Mouse (Mus musculus): Measurements from ENCODE around the gene Slc7a8. TPM values are rescaled to one million over a fixed set of nuclear protein-coding genes. Genes with fewer than 3 reads are reported as not detected.
"Not testable (repeated sequence)": the region's sequence is repeated elsewhere in the genome, so short reads cannot be mapped to it uniquely, and the experiment has no call there.

Gene Slc7a8
- polyA plus RNA-seq, 1 experiment from 2014 or later = 4.7 TPM

DNA sequence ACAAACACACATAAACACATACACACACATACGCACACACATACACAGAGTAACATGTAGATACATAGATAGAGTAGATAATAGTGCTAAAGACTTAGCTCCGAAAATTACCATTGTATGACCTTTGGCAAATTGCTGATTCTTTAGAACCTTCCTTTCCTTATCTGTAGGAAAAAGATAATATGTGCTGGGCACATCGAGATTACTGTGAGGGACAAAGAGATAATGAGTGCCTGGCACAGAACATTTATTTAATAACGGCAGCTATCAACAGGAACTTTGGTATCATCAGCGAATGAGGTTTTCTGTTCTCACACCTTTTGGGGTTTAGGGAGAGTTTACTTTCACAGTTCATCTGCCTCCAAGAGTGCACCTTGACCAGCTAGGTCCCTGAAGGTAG lies 5.0 kb downstream of the Slc7a8 start:
- WGBS = 93% methylated on average over 5 of the region's 5 CpGs
- no peaks in the 10 kb centered on the region for H3K9me3 ChIP-seq
- peaks cover 11% of the 10 kb centered on the region for H3K4me1 ChIP-seq (replicated peaks)
- H3K27ac ChIP-seq = no peak overlapping the region
- ATAC-seq (ENCODE audit: low FRiP score) = no peak
- H3K9ac ChIP-seq = no peak overlapping the region
- no peaks in the 10 kb centered on the region for H3K36me3 ChIP-seq
- no peak overlapping the region for H3K4me2 ChIP-seq
- H3K27me3 ChIP-seq = peaks cover 11% of the 10 kb centered on the region
- no peak overlapping the region for H3K4me3 ChIP-seq

DNA sequence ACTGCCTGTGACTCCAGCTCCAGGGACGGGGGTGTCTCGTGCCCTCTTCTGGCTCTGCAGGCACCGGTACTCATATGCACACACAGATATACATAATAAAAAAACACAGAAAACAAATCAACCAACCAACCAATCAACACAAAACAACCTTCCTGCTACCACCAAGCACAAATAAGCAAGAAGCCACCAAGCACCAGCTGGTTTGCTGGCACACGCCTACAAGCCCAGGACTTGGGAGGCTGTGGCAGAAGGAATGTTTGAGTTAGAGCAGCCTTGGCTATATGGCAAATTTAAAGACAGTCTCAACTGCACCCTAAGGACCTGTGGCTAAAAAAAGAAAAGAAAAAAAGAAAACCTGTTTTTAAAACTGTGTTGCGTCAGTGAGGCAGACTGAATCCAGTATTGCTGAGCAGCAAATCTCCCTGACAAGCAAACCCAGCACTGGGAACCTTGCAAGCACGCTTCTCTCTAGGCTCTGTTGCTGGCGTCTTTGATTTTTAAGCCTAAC lies 6.2 kb downstream of the Slc7a8 start:
- Histone ChIP-seq H3K4me1 (replicated peaks) (peaks cover 6% of the 10 kb centered on the region), H3K4me3 (no peak overlapping the region), H3K36me3 (no peaks in the 10 kb centered on the region), H3K27me3 (peaks cover 11% of the 10 kb centered on the region), H3K9ac (no peak overlapping the region), H3K4me2 (no peak overlapping the region), H3K27ac (no peak overlapping the region), H3K9me3 (no peaks in the 10 kb centered on the region)
- ATAC-seq (ENCODE audit: low FRiP score) = no peak
- 88% methylated on average over 7 of the region's 7 CpGs for WGBS

DNA sequence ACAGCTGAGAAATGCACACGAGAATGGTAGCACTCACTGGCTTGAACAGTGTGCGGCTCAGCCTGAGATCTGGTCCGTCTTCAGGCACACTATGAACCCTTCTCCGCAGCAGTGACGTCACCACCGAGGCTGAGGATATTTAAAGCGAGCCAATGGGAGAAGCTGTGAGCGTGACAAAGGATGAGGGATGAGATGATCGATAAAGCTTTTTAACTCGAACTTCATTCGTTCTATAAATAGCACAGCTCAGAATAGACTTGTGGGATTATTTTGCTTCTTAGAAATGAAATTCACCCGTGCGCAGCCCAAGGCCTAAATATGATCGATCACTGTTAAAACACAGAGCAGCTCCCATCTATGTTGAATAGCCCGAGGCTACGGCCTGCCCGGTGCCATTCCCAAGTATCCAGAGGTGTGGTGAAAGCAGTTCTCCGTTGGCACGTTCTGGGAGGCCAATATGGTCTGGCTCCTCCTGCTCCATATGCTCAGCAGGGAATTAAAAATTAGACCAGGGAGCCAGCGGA lies 9.4 kb downstream of the Slc7a8 start:
- Histone ChIP-seq H3K4me3 (no peak overlapping the region), H3K4me2 (no peak overlapping the region), H3K9ac (no peak overlapping the region), H3K27me3 (no peaks in the 10 kb centered on the region), H3K36me3 (no peaks in the 10 kb centered on the region), H3K9me3 (no peaks in the 10 kb centered on the region), H3K27ac (0 out of 2 replicates have a peak overlapping the region, but pooled peaks have one; percentile 23), H3K4me1 (replicated peaks) (no peaks in the 10 kb centered on the region; the same call in 1 of the 2 replicates)
- WGBS = 74% methylated on average over 20 of the region's 20 CpGs
- peak; percentile 82; the same call in 1 of the 2 replicates for ATAC-seq (ENCODE audit: low FRiP score)

DNA sequence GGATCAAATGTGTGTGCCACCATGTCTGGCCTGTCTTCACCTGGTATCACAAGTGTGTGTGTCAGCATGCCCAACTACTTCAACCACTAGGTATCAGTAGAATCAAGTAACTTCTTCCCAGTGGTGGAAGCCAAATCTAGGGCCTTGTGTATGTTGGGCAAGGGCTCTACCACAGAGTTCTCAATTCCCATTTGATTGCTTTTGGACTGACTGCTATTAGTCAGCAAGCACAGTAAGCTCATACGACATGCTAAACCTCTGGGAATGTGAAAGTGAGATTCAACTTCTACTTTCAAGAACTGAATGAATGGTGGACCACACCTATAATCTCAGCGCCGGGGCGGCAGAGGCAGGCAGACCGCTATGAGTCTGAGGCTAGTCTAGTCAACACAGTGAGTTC lies 11.4 kb downstream of the Slc7a8 start:
- H3K4me3 ChIP-seq = no peak overlapping the region
- no peak for ATAC-seq (ENCODE audit: low FRiP score)
- H3K9me3 ChIP-seq = no peaks in the 10 kb centered on the region
- no peak overlapping the region for H3K27ac ChIP-seq
- 96% methylated on average over 5 of the region's 5 CpGs for WGBS
- no peak overlapping the region for H3K9ac ChIP-seq
- no peaks in the 10 kb centered on the region for H3K36me3 ChIP-seq
- H3K27me3 ChIP-seq = no peaks in the 10 kb centered on the region
- H3K4me2 ChIP-seq = no peak overlapping the region
- H3K4me1 ChIP-seq (replicated peaks) = no peaks in the 10 kb centered on the region; the same call in 1 of the 2 replicates

DNA sequence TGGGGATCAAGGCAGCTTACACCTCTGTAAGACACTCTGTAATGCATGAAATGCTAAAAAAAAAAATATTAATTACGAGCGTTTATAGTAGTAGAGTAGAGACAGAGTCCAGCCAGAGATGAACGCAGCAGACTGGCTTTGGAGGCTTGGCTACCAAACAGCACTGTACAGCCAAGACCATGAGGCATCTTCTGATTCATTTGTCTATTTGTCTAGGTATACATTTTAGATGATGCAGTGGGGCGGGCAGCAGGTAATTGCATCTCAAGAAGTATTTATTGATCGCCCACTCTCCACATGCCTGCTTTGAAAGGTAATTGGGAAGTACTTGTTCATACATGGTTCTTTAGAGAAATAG lies 12.7 kb downstream of the Slc7a8 start:
- H3K4me3 ChIP-seq = no peak overlapping the region
- no peak overlapping the region for H3K27ac ChIP-seq
- H3K27me3 ChIP-seq = no peaks in the 10 kb centered on the region
- ATAC-seq (ENCODE audit: low FRiP score) = no peak
- H3K4me1 ChIP-seq (replicated peaks) = no peaks in the 10 kb centered on the region; the same call in 1 of the 2 replicates
- H3K36me3 ChIP-seq = no peaks in the 10 kb centered on the region
- no peak overlapping the region for H3K9ac ChIP-seq
- 92% methylated on average over 5 of the region's 5 CpGs for WGBS
- no peaks in the 10 kb centered on the region for H3K9me3 ChIP-seq
- H3K4me2 ChIP-seq = no peak overlapping the region

DNA sequence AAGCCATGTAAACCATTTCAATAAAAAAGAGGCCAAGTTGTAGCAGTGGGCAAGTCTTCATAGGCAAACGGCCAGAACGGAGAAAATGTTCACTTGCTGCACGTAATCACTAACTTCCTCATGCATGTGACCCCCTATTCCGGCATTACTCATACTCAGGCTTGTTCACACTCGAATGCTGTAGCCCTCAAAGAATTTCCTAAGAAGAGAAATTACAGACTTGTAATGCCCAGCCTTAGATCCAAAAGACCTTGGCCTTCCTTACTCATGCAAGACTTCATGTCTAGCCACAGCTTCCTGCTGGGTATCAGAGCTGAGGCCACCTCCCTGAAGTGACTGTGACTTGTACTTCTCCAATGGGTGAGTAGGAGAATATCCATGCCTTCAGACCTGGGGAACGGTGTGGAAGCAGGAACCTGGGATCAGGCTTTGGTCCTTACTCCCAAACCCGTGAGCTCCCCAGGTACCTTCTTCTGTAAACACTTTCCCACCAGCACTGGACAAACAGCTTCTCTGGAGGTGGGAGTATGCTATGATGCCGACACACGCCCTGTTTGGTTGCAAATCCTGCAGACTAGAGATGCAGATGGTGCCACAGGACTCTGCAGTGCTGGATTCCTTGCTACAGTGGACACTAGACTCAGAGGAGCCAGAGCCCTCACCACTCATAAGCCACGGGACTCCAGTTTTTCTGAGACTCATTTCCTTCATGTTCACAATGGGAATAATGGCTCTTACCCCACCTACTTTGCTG lies 13.3 kb downstream of the Slc7a8 start:
- no peaks in the 10 kb centered on the region for H3K27me3 ChIP-seq
- no peak overlapping the region for H3K4me2 ChIP-seq
- WGBS = 91% methylated on average over 10 of the region's 10 CpGs
- no peak overlapping the region for H3K4me3 ChIP-seq
- no peak overlapping the region for H3K27ac ChIP-seq
- H3K36me3 ChIP-seq = no peaks in the 10 kb centered on the region
- H3K9me3 ChIP-seq = no peaks in the 10 kb centered on the region
- ATAC-seq (ENCODE audit: low FRiP score) = no peak
- H3K4me1 ChIP-seq (replicated peaks) = no peaks in the 10 kb centered on the region; the same call in 1 of the 2 replicates
- H3K9ac ChIP-seq = no peak overlapping the region

DNA sequence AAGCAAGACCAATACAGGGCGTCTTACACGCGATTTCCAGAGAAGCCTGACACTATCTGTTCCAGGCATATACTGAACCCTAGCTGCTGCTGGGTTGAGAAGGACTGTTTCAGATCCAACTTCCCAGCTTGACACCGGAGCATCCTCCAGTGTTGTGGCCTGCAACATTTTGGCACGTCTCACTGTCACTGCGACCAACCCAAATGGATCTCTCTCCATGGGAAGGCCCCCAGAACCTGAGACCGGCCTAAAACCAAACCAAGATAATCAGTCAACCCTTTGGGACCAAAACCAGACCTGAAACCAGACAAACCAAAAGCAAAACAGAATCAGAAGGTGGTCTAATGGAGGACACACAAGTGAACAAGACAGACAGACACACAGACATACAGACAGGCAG lies 14.8 kb downstream of the Slc7a8 start:
- not testable (repeated sequence) for H3K36me3 ChIP-seq; H3K4me2 ChIP-seq; H3K9me3 ChIP-seq; ATAC-seq (ENCODE audit: low FRiP score); H3K9ac ChIP-seq; H3K27ac ChIP-seq; H3K27me3 ChIP-seq; H3K4me3 ChIP-seq; H3K4me1 ChIP-seq (replicated peaks)
- WGBS = 91% methylated on average over 7 of the region's 7 CpGs

DNA sequence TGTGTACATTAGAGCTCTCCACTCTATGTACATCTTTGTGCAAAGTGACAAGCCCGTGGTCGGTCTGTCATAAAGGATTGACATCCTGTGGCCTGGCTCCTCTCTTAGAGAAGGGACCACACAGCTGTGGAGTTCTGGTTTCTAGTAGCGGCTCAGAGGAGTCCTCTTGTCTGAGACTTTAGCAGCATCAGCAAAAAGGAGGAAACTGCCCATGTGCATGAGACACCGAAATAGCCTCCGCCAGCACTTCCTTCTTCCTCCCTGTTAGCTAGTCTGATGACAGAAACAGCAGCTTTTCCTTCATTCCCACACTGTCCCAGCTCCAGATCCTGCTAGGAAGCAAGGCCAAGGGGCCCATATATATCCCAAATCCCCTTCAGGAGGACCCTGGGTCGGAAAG lies 25.4 kb downstream of the Slc7a8 start:
- WGBS = 91% methylated on average over 6 of the region's 6 CpGs
- Histone ChIP-seq H3K4me1 (replicated peaks) (peaks cover 9% of the 10 kb centered on the region; the same call in 1 of the 2 replicates), H3K36me3 (no peaks in the 10 kb centered on the region)

DNA sequence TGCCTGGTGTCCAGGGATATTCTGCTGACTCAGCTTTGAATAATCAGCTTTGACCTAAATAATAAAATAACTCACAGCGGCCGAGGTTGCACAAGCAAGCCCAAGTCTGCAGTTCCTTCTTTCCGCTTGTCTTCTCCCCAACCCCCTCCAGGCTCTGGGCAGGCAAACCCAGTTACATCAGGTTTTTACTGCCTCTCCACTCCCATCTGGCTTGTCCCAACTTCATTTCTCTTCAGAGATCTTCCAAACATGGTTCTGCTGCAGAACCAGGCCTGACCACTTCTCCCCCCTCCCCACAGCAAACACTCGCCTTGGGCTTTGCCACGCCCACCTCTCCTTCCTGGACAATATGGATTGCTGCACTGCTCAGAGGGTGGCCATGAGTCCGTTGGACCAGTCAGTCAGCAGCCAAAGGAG lies 27.1 kb downstream of the Slc7a8 start:
- no peak for ATAC-seq (ENCODE audit: low FRiP score)
- Histone ChIP-seq H3K27me3 (0 out of 2 replicates have a peak, but pooled peaks cover 2% of the 10 kb centered on the region), H3K9me3 (no peaks in the 10 kb centered on the region), H3K9ac (no peak overlapping the region), H3K36me3 (no peaks in the 10 kb centered on the region), H3K4me2 (no peak overlapping the region), H3K27ac (peak overlapping the region; percentile 41), H3K4me1 (replicated peaks) (peaks cover 9% of the 10 kb centered on the region; the same call in 1 of the 2 replicates), H3K4me3 (no peak overlapping the region)
- 24% methylated on average over 6 of the region's 6 CpGs for WGBS

More for the DNA sequence above, 25.4 kb downstream of the Slc7a8 start:
- no peak overlapping the region for H3K9ac ChIP-seq
- ATAC-seq (ENCODE audit: low FRiP score) = no peak
- no peak overlapping the region for H3K4me3 ChIP-seq
- no peak overlapping the region for H3K27ac ChIP-seq
- H3K9me3 ChIP-seq = no peaks in the 10 kb centered on the region
- H3K4me2 ChIP-seq = no peak overlapping the region
- H3K27me3 ChIP-seq = no peaks in the 10 kb centered on the region

DNA sequence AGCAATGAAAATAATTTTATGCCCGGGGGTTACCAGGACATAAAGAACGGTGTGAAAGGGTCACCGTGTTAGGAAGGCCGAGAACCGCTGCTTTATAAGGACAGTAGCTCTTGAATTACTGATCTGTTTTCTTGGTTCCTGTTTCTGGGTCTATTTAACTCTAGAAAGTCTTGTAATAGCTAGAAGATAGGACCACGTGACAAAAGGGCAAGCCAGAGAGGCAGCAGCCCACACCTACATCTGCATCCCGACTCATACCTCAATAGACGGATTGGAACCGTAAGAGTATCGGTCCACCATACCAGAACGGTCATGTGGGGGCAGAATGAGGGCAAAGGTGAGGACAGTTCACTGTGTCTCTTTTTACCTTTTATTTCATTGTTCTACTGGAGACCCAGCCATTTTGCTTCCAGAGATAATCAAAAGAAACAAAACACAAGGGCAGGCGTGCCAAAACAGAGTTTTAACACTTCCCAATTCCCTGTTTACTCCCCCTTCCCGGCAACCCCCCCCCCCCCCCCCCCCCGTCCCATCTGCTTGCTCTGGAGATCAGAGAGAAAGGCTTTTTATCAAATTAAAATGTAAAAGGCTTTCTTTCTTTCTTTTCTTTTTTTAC lies 27.7 kb downstream of the Slc7a8 start:
- Histone ChIP-seq H3K9me3 (no peaks in the 10 kb centered on the region), H3K27ac (no peak overlapping the region), H3K4me2 (no peak overlapping the region), H3K4me1 (replicated peaks) (peaks cover 9% of the 10 kb centered on the region; the same call in 1 of the 2 replicates), H3K36me3 (no peaks in the 10 kb centered on the region), H3K27me3 (0 out of 2 replicates have a peak, but pooled peaks cover 2% of the 10 kb centered on the region), H3K4me3 (no peak overlapping the region), H3K9ac (no peak overlapping the region)
- 73% methylated on average over 13 of the region's 14 CpGs for WGBS
- no peak for ATAC-seq (ENCODE audit: low FRiP score)

DNA sequence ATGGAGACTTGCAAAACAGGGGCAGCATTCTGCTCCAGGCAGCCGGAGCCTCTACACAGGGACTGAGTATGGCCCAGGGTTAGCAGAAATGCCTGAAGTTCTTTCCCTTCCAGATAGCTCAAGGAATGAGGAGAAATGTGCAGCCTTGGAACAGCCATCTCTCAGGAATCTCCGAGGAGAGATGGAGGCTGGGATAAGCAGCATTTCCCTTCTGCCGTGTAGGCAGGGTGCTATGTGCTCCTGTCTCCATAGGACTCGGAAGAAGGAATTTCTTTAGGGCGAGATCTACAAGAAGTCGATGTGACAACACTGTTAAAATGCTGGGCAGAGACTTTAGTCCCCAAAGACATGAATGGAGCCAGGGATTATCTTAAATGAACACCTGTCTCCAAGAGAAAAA lies 28.8 kb downstream of the Slc7a8 start:
- no peak for ATAC-seq (ENCODE audit: low FRiP score)
- H3K27ac ChIP-seq = no peak overlapping the region
- no peaks in the 10 kb centered on the region for H3K9me3 ChIP-seq
- no peak overlapping the region for H3K9ac ChIP-seq
- no peak overlapping the region for H3K4me2 ChIP-seq
- no peak overlapping the region for H3K4me3 ChIP-seq
- WGBS = 90% methylated on average over 6 of the region's 6 CpGs
- peaks cover 9% of the 10 kb centered on the region; the same call in 1 of the 2 replicates for H3K4me1 ChIP-seq (replicated peaks)
- 0 out of 2 replicates have a peak, but pooled peaks cover 2% of the 10 kb centered on the region for H3K27me3 ChIP-seq
- no peaks in the 10 kb centered on the region for H3K36me3 ChIP-seq

DNA sequence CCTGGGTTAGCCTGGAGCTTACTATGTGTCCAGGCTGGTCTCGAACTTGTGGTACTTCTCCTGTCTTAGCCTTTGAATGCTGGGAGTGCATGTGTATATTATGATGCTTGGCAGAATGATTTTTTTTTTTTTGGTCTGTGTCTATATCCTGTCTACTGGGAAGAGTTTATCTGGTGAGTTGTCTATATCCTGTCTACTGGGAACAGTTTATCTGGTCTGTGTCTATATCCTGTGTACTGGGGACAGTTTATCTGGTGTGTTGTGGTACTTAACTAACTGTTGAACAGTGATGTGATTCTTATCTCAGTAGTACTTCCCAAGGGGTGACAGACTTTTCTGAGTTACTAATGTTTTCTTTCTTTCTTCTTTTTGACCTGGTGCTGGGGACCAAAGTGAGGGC lies 30.0 kb downstream of the Slc7a8 start:
- Histone ChIP-seq H3K27ac (no peak overlapping the region), H3K9me3 (no peaks in the 10 kb centered on the region), H3K36me3 (no peaks in the 10 kb centered on the region), H3K9ac (no peak overlapping the region), H3K4me2 (no peak overlapping the region), H3K4me1 (replicated peaks) (peaks cover 9% of the 10 kb centered on the region; the same call in 1 of the 2 replicates), H3K4me3 (no peak overlapping the region), H3K27me3 (0 out of 2 replicates have a peak, but pooled peaks cover 2% of the 10 kb centered on the region)
- 91% methylated on average over 1 of the region's 1 CpGs for whole genome bisulfite sequencing
- ATAC-seq (ENCODE audit: low FRiP score) = no peak
